Mouse (Mus musculus): ENCODE data around the gene Olfr513. TPM values are rescaled to one million over a fixed set of nuclear protein-coding genes. Genes with fewer than 3 reads are reported as not detected.

Olfr513 gene
- total RNA-seq (2022) = not detected

DNA sequence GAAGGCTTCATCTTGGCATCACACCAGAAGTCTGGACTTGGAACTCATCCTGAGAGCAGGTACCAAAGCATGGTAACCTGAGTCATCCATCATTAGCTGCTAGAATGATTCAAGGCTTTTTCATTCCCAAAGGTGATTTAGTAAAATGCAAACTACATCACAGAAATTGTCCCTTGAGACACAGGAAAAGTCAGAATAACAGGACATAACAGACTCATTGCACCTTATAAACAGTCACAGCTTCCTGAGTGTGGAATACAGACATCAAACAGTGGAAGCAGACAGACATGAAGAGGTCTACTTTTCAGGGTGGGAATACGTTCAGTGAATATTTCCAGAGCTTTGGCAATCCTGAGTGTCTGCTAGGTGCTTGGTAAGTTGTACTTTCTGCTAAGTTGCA, at the start of gene Olfr513:
Gene Olfr513, plus strand, starts transcription at position 301 of the 400 bp plus-strand sequence.
- no peak for DNase-seq

DNA sequence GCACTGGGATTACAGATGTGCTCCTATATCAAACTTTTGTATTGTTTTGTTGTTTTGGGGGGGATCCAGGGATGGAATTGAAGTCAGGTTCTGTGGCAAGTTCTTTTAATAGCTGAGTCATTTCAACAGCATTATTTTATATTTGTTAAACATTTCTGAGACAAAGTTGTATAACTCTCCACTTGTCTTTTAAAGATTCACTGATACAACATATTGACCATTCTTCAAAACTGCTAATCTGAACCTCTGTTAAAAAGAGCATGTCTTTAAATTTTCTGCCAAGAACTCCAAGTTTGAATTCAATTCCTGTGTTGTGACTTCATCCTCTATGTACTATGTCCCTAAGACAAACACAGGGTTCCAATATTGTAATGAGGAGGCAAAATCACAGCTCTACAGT, 37.8 kb upstream of the Olfr513 start, which contains the start of gene Olfr512:
Gene Olfr512, plus strand, starts transcription at position 301 of the 400 bp plus-strand sequence.
- no peak for DNase-seq

- no peak for DNase-seq
These were observed 9.6 kb downstream of the Olfr513 start for GRCm38 (mm10) chr7:108760411-108760810.

- DNase-seq = no peak
These were observed 46.6 kb downstream of the Olfr513 start for GRCm38 (mm10) chr7:108797205-108797933.

Other genes with a start within 250 kb of the Olfr513 start
- not detected for gene Olfr502, start 225.9 kb upstream of the Olfr513 start, total RNA-seq (2022)
- not detected for gene Olfr503, start 206.4 kb upstream of the Olfr513 start, total RNA-seq (2022)
- not detected for gene Olfr504, start 185.2 kb upstream of the Olfr513 start, total RNA-seq (2022)
- not detected for gene Olfr506, start 140.2 kb upstream of the Olfr513 start, total RNA-seq (2022)
- gene Olfr507, start 129.2 kb upstream of the Olfr513 start, total RNA-seq (2022) = not detected
- gene Olfr508, start 121.0 kb upstream of the Olfr513 start, total RNA-seq (2022) = not detected
- gene Olfr509, start 99.1 kb upstream of the Olfr513 start, total RNA-seq (2022) = under 1 TPM in 1 of 4 experiments, not detected in 3; 0.18 TPM
- not detected for gene Olfr510, start 84.6 kb upstream of the Olfr513 start, total RNA-seq (2022)
- gene Olfr512, start 37.7 kb upstream of the Olfr513 start, total RNA-seq (2022) = not detected
- not detected for gene Olfr514, start 75.0 kb downstream of the Olfr513 start, total RNA-seq (2022)
- gene Olfr516, start 99.6 kb downstream of the Olfr513 start, total RNA-seq (2022) = not detected
- gene Olfr517, start 121.4 kb downstream of the Olfr513 start, total RNA-seq (2022) = not detected
- not detected for gene Olfr518, start 134.0 kb downstream of the Olfr513 start, total RNA-seq (2022)
- gene Olfr519, start 143.4 kb downstream of the Olfr513 start, total RNA-seq (2022) = not detected
- gene Nlrp10, start 179.2 kb downstream of the Olfr513 start, total RNA-seq (2022) = under 1 TPM; 0.09 to 0.38 (median 0.24) TPM
- gene Eif3f, start 183.4 kb downstream of the Olfr513 start, total RNA-seq (2022) = 100 to 1,000 TPM; 133 to 158 (median 151) TPM
- 10 to 100 TPM; 36.0 to 70.2 (median 52.9) TPM for gene Tub, start 199.4 kb downstream of the Olfr513 start, total RNA-seq (2022)

Measured in adrenal gland, adult 8-10 months (tissue).